Mouse (Mus musculus): ENCODE results near the gene Catsper4. TPM values are rescaled to one million over a fixed set of nuclear protein-coding genes. Genes with fewer than 3 reads are reported as not detected.

The Catsper4 gene
- polyA plus RNA-seq, 1 experiment from 2014 or later = not detected

DNA sequence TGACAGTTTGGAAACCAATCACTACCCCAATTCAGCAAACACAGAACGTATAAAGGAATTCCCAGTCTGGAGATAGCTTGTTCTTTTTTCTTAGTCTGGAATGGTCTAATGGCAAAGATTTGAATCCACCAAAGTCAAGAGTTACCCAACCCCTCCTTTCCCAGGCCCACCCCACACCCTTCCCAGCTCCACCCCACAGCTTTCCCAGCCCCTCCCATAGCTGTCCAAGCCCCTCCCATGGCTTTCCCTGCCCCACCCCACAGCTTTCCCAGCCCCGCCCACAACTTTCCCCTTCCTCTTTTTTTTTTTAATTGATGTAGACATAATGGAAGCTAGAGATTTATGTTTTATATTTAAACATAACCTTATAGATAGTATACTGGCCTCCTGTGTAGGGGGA, 27.8 kb downstream of the Catsper4 start:
- Histone ChIP-seq H3K4me2 (ENCODE audit: low read depth, low read length) (no peak overlapping the region), H3K4me1 (ENCODE audit: control insufficient read depth, insufficient read depth, low read length) (no peaks in the 10 kb centered on the region), H3K36me3 (ENCODE audit: control insufficient read depth, insufficient read depth) (no peaks in the 10 kb centered on the region), H3K9ac (ENCODE audit: low read length) (no peak overlapping the region), H3K9me3 (replicated peaks; ENCODE audit: control insufficient read depth, low read length) (no peaks in the 10 kb centered on the region), H3K4me3 (ENCODE audit: low read length) (no peak overlapping the region), H3K27me3 (ENCODE audit: control insufficient read depth, insufficient read depth, low read length) (no peaks in the 10 kb centered on the region), H3K27ac (ENCODE audit: low read length) (no peak overlapping the region)
- ATAC-seq (replicated peaks; ENCODE audit: extremely low read depth, insufficient read depth, low FRiP score) = no peak
- WGBS = 63% methylated on average over 2 of the region's 2 CpGs

DNA sequence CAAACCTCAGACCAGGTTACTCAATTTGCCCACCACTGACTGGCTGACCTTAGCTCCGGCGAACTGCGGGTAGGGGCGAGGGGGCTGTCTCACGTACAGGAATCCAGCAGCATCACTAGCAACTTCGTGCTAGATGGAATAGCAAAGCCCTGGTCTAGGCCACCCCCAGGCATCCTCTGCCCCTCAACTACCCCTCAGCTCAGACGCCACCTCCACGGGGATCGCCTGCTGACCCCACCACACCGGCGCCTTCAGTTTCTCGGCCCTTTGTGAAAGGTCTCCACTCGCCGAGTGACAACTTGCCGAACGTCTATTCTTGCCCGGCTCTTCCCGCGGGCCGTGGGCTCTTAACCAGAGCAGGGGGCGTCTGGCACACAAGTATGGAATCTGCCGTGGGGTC, 40.9 kb downstream of the Catsper4 start:
- H3K27me3 ChIP-seq (ENCODE audit: control insufficient read depth, insufficient read depth, low read length) = no peaks in the 10 kb centered on the region
- H3K36me3 ChIP-seq (ENCODE audit: control insufficient read depth, insufficient read depth) = no peaks in the 10 kb centered on the region
- ATAC-seq (replicated peaks; ENCODE audit: extremely low read depth, insufficient read depth, low FRiP score) = no peak
- under 1% methylated on average over 22 of the region's 22 CpGs for WGBS
- H3K4me3 ChIP-seq (ENCODE audit: low read length) = peak overlapping the region; percentile 66
- H3K9ac ChIP-seq (ENCODE audit: low read length) = peak overlapping the region; percentile 79
- peaks cover 15% of the 10 kb centered on the region for H3K4me1 ChIP-seq (ENCODE audit: control insufficient read depth, insufficient read depth, low read length)
- H3K4me2 ChIP-seq (ENCODE audit: low read depth, low read length) = peak overlapping the region; percentile 81
- H3K27ac ChIP-seq (ENCODE audit: low read length) = peak overlapping the region; percentile 92
- no peaks in the 10 kb centered on the region for H3K9me3 ChIP-seq (replicated peaks; ENCODE audit: control insufficient read depth, low read length)

DNA sequence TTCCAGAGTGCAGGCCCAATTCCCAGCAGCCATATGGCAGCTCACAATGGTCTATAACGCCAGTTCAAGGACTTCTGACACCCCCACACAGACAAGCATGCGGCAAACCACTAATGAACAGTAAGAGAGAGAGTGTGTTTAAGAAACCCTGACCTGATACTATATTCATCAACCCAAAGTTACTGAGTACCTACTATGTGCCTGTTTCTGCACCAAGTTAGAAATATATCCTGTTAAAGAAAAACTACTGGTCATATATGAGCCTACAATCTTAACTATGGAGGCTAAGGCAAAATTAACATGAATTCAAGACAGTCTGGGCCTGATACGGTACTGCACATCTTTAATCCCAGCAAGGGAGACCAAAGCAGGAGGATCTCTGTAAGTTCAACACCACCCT, 41.6 kb downstream of the Catsper4 start:
- peak overlapping the region; percentile 79 for H3K9ac ChIP-seq (ENCODE audit: low read length)
- no peak overlapping the region for H3K27ac ChIP-seq (ENCODE audit: low read length)
- WGBS = 70% methylated on average over 3 of the region's 3 CpGs
- peak overlapping the region; percentile 66 for H3K4me3 ChIP-seq (ENCODE audit: low read length)
- no peaks in the 10 kb centered on the region for H3K36me3 ChIP-seq (ENCODE audit: control insufficient read depth, insufficient read depth)
- H3K4me1 ChIP-seq (ENCODE audit: control insufficient read depth, insufficient read depth, low read length) = peaks cover 20% of the 10 kb centered on the region
- no peak for ATAC-seq (replicated peaks; ENCODE audit: extremely low read depth, insufficient read depth, low FRiP score)
- no peaks in the 10 kb centered on the region for H3K27me3 ChIP-seq (ENCODE audit: control insufficient read depth, insufficient read depth, low read length)
- H3K4me2 ChIP-seq (ENCODE audit: low read depth, low read length) = peak overlapping the region; percentile 81
- H3K9me3 ChIP-seq (replicated peaks; ENCODE audit: control insufficient read depth, low read length) = no peaks in the 10 kb centered on the region

GRCm38 (mm10) chr4:134183711-134184110, 43.5 kb downstream of the Catsper4 start:
- H3K9me3 ChIP-seq (replicated peaks; ENCODE audit: control insufficient read depth, low read length) = no peaks in the 10 kb centered on the region
- H3K27ac ChIP-seq (ENCODE audit: low read length) = no peak overlapping the region
- H3K27me3 ChIP-seq (ENCODE audit: control insufficient read depth, insufficient read depth, low read length) = no peaks in the 10 kb centered on the region
- ATAC-seq (replicated peaks; ENCODE audit: extremely low read depth, insufficient read depth, low FRiP score) = no peak
- H3K36me3 ChIP-seq (ENCODE audit: control insufficient read depth, insufficient read depth) = no peaks in the 10 kb centered on the region
- H3K4me2 ChIP-seq (ENCODE audit: low read depth, low read length) = no peak overlapping the region
- no peak overlapping the region for H3K9ac ChIP-seq (ENCODE audit: low read length)
- peaks cover 20% of the 10 kb centered on the region for H3K4me1 ChIP-seq (ENCODE audit: control insufficient read depth, insufficient read depth, low read length)
- WGBS = 72% methylated on average over 3 of the region's 3 CpGs
- H3K4me3 ChIP-seq (ENCODE audit: low read length) = no peak overlapping the region

GRCm38 (mm10) chr4:134181825-134182224, 45.4 kb downstream of the Catsper4 start:
- H3K4me1 ChIP-seq (ENCODE audit: control insufficient read depth, insufficient read depth, low read length) = peaks cover 20% of the 10 kb centered on the region
- no peak for ATAC-seq (replicated peaks; ENCODE audit: extremely low read depth, insufficient read depth, low FRiP score)
- H3K9me3 ChIP-seq (replicated peaks; ENCODE audit: control insufficient read depth, low read length) = no peaks in the 10 kb centered on the region
- no peak overlapping the region for H3K4me3 ChIP-seq (ENCODE audit: low read length)
- H3K4me2 ChIP-seq (ENCODE audit: low read depth, low read length) = no peak overlapping the region
- H3K9ac ChIP-seq (ENCODE audit: low read length) = no peak overlapping the region
- no peaks in the 10 kb centered on the region for H3K36me3 ChIP-seq (ENCODE audit: control insufficient read depth, insufficient read depth)
- H3K27me3 ChIP-seq (ENCODE audit: control insufficient read depth, insufficient read depth, low read length) = no peaks in the 10 kb centered on the region
- H3K27ac ChIP-seq (ENCODE audit: low read length) = no peak overlapping the region

DNA sequence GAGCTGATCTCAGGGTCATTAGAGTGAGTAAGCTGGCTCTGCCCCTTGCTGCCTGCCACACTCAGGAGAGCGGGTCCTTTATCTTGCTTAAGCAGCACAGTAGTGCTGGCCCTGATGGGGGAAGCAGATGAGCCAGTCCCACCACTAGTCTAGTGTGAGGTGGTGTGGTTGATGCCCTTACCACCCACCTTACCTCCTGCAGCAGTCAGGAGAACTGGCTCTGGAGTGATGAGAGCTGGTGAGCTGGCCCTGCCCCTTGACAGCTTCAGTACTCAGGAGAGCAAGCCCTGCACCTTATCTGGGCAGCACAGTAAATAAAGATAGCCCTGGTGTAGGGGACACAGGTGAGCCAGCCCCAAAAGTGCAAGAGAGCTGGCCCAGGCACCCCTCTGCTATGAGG, 46.1 kb downstream of the Catsper4 start:
- no peak overlapping the region for H3K4me2 ChIP-seq (ENCODE audit: low read depth, low read length)
- peaks cover 19% of the 10 kb centered on the region for H3K4me1 ChIP-seq (ENCODE audit: control insufficient read depth, insufficient read depth, low read length)
- H3K9me3 ChIP-seq (replicated peaks; ENCODE audit: control insufficient read depth, low read length) = no peaks in the 10 kb centered on the region
- H3K4me3 ChIP-seq (ENCODE audit: low read length) = no peak overlapping the region
- no peak overlapping the region for H3K9ac ChIP-seq (ENCODE audit: low read length)
- ATAC-seq (replicated peaks; ENCODE audit: extremely low read depth, insufficient read depth, low FRiP score) = peak; percentile 21; the same call in 1 of the 2 replicates
- 72% methylated on average over 1 of the region's 1 CpGs for WGBS
- no peak overlapping the region for H3K27ac ChIP-seq (ENCODE audit: low read length)
- H3K36me3 ChIP-seq (ENCODE audit: control insufficient read depth, insufficient read depth) = no peaks in the 10 kb centered on the region
- no peaks in the 10 kb centered on the region for H3K27me3 ChIP-seq (ENCODE audit: control insufficient read depth, insufficient read depth, low read length)

- Histone ChIP-seq H3K27ac (ENCODE audit: low read length) (peak overlapping the region; percentile 46; the same call in 1 of the 2 replicates), H3K36me3 (ENCODE audit: control insufficient read depth, insufficient read depth) (peaks cover 6% of the 10 kb centered on the region; the same call in 1 of the 2 replicates), H3K9ac (ENCODE audit: low read length) (no peak overlapping the region), H3K9me3 (replicated peaks; ENCODE audit: control insufficient read depth, low read length) (no peaks in the 10 kb centered on the region), H3K4me3 (ENCODE audit: low read length) (no peak overlapping the region), H3K27me3 (ENCODE audit: control insufficient read depth, insufficient read depth, low read length) (no peaks in the 10 kb centered on the region), H3K4me1 (ENCODE audit: control insufficient read depth, insufficient read depth, low read length) (peaks cover 12% of the 10 kb centered on the region), H3K4me2 (ENCODE audit: low read depth, low read length) (no peak overlapping the region)
- 42% methylated on average over 3 of the region's 3 CpGs for WGBS
- ATAC-seq (replicated peaks; ENCODE audit: extremely low read depth, insufficient read depth, low FRiP score) = 0 out of 2 replicates have a peak, but pooled peaks have one; percentile 41
These were observed 54.8 kb downstream of the Catsper4 start for GRCm38 (mm10) chr4:134172391-134172790.

DNA sequence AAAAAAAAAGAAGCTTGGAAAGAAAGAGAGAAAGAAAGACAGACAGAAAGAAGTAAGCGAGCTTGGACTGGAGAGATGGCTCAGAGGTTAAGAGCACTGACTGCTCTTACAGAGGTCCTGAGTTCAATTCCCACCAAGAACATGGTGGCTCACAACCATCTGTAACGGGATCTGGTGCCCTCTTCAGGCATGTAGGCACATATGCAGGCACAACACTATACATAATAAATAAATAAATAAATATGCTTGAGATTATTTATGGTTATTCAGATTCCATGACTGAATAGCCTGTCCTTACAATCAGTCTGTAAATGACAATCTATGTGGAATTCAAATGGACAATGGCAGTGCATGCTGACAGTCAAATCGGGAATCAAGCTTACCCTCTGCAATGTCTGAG, 60.3 kb downstream of the Catsper4 start:
- no peak overlapping the region for H3K27ac ChIP-seq (ENCODE audit: low read length)
- H3K4me2 ChIP-seq (ENCODE audit: low read depth, low read length) = no peak overlapping the region
- peaks cover 18% of the 10 kb centered on the region for H3K4me1 ChIP-seq (ENCODE audit: control insufficient read depth, insufficient read depth, low read length)
- ATAC-seq (replicated peaks; ENCODE audit: extremely low read depth, insufficient read depth, low FRiP score) = no peak
- peaks cover 9% of the 10 kb centered on the region; the same call in 1 of the 2 replicates for H3K36me3 ChIP-seq (ENCODE audit: control insufficient read depth, insufficient read depth)
- WGBS = 88% methylated on average over 3 of the region's 3 CpGs
- no peaks in the 10 kb centered on the region for H3K9me3 ChIP-seq (replicated peaks; ENCODE audit: control insufficient read depth, low read length)
- H3K9ac ChIP-seq (ENCODE audit: low read length) = no peak overlapping the region
- no peak overlapping the region for H3K4me3 ChIP-seq (ENCODE audit: low read length)
- H3K27me3 ChIP-seq (ENCODE audit: control insufficient read depth, insufficient read depth, low read length) = no peaks in the 10 kb centered on the region

- Histone ChIP-seq H3K27ac (ENCODE audit: low read length) (peak overlapping the region; percentile 65), H3K4me2 (ENCODE audit: low read depth, low read length) (no peak overlapping the region)
These were observed 61.4 kb downstream of the Catsper4 start for GRCm38 (mm10) chr4:134165548-134166465.

More at GRCm38 (mm10) chr4:134165548-134166465, 61.4 kb downstream of the Catsper4 start:
- Histone ChIP-seq H3K27me3 (ENCODE audit: control insufficient read depth, insufficient read depth, low read length) (no peaks in the 10 kb centered on the region), H3K4me3 (ENCODE audit: low read length) (no peak overlapping the region), H3K9ac (ENCODE audit: low read length) (no peak overlapping the region; the same call in 1 of the 2 replicates), H3K4me1 (ENCODE audit: control insufficient read depth, insufficient read depth, low read length) (peaks cover 16% of the 10 kb centered on the region), H3K36me3 (ENCODE audit: control insufficient read depth, insufficient read depth) (peaks cover 6% of the 10 kb centered on the region; the same call in 1 of the 2 replicates), H3K9me3 (replicated peaks; ENCODE audit: control insufficient read depth, low read length) (no peaks in the 10 kb centered on the region)
- WGBS = 78% methylated on average over 3 of the region's 3 CpGs
- ATAC-seq (replicated peaks; ENCODE audit: extremely low read depth, insufficient read depth, low FRiP score) = peak; percentile 63; the same call in 1 of the 2 replicates

All from heart, embryonic 16.5 days (tissue).